Comparison of ENCODE assay signal across 8 mouse cellular contexts in genomic region chr2:30709386-30709884, GRCm38 (mm10).
A peak's percentile ranks its signal among the peaks of the same experiment; 100 is the strongest.
DNase-seq lines count a peak whose midpoint lies in the region; ATAC-seq and TF ChIP-seq lines count a peak whose summit lies in the region.

No protein-coding gene starts in this region.

- H3K9ac ChIP-seq in hindbrain, embryonic 12.5 days = no peak overlapping the region
- no peak overlapping the region for H3K9ac ChIP-seq in liver, embryonic 12.5 days

- 0 out of 2 replicates have a peak, but pooled peaks cover under 1% of the 10 kb centered on the region for H3K9me3 ChIP-seq in hindbrain, embryonic 12.5 days (replicated peaks)
- no peaks in the 10 kb centered on the region for H3K9me3 ChIP-seq in liver, embryonic 12.5 days (replicated peaks)

- no peak for ATAC-seq in hindbrain, embryonic 12.5 days (ENCODE audit: low FRiP score)
- no peak for ATAC-seq in liver, embryonic 12.5 days
- no peak for ATAC-seq in granulocyte monocyte progenitor cell, adult 5-6 weeks (replicated peaks; ENCODE audit: poor library complexity, severe bottlenecking)

- H3K27me3 ChIP-seq in hindbrain, embryonic 12.5 days = no peaks in the 10 kb centered on the region
- H3K27me3 ChIP-seq in liver, embryonic 12.5 days (replicated peaks) = peaks cover 85% of the 10 kb centered on the region

- H3K27ac ChIP-seq in gastrocnemius, adult 2 months = peak overlapping the region; percentile 95
- peak overlapping the region; percentile 99 for H3K27ac ChIP-seq in cortical plate, adult 2 months (ENCODE audit: insufficient read depth, low read length)
- H3K27ac ChIP-seq in hindbrain, embryonic 12.5 days = peak overlapping the region; percentile 99
- peak overlapping the region; percentile 77 for H3K27ac ChIP-seq in liver, embryonic 12.5 days

- WGBS in hindbrain, embryonic 12.5 days = 57% methylated on average over 3 of the region's 3 CpGs
- WGBS in liver, embryonic 12.5 days (ENCODE audit: insufficient replicate concordance) = 64% methylated on average over 3 of the region's 3 CpGs

- no peak overlapping the region for H3K4me3 ChIP-seq in gastrocnemius, adult 2 months
- H3K4me3 ChIP-seq in cortical plate, adult 2 months (ENCODE audit: insufficient read depth, low read length) = no peak overlapping the region
- H3K4me3 ChIP-seq in hindbrain, embryonic 12.5 days = no peak overlapping the region
- no peak overlapping the region for H3K4me3 ChIP-seq in liver, embryonic 12.5 days

- H3K4me2 ChIP-seq in hindbrain, embryonic 12.5 days (replicated peaks) = no peak overlapping the region
- H3K4me2 ChIP-seq in liver, embryonic 12.5 days = no peak overlapping the region

- peaks cover 15% of the 10 kb centered on the region for H3K4me1 ChIP-seq in cortical plate, adult 2 months (ENCODE audit: control insufficient read depth, insufficient read depth, low read length)
- H3K4me1 ChIP-seq in hindbrain, embryonic 12.5 days = peaks cover 73% of the 10 kb centered on the region
- peaks cover 51% of the 10 kb centered on the region for H3K4me1 ChIP-seq in liver, embryonic 12.5 days

- no peaks in the 10 kb centered on the region for H3K36me3 ChIP-seq in hindbrain, embryonic 12.5 days
- no peaks in the 10 kb centered on the region for H3K36me3 ChIP-seq in liver, embryonic 12.5 days

- no peak for TF ChIP-seq CTCF in gastrocnemius, adult 2 months (IDR thresholded peaks at IDR 0.05)
- TF ChIP-seq CTCF in cortical plate, adult 2 months (IDR thresholded peaks at IDR 0.05; ENCODE audit: extremely low read depth, insufficient read depth, low read length) = no peak

- intact Hi-C loops in gastrocnemius, adult 2 months (cut with DNase I) = no loop called here

- TF ChIP-seq POLR2A in cortical plate, adult 2 months (IDR thresholded peaks at IDR 0.05; ENCODE audit: extremely low read depth, insufficient read depth, low read length) = no peak

- peak; percentile 50 for DNase-seq in gastrocnemius, adult 2 months
- DNase-seq in gastrocnemius, postnatal 25 days = no peak
- no peak for DNase-seq in layer of hippocampus, postnatal 25 days (ENCODE audit: extremely low spot score in 1 of 2, low spot score in 1 of 2)
- DNase-seq in urinary bladder, postnatal 4 days (ENCODE audit: low spot score in 2 of 2) = no peak
